Mouse (Mus musculus): ENCODE measurements around the gene Cmbl.
"Not testable (repeated sequence)": the region's sequence is repeated elsewhere in the genome, so short reads cannot be mapped to it uniquely, and the experiment has no call there.

Gene Cmbl

DNA sequence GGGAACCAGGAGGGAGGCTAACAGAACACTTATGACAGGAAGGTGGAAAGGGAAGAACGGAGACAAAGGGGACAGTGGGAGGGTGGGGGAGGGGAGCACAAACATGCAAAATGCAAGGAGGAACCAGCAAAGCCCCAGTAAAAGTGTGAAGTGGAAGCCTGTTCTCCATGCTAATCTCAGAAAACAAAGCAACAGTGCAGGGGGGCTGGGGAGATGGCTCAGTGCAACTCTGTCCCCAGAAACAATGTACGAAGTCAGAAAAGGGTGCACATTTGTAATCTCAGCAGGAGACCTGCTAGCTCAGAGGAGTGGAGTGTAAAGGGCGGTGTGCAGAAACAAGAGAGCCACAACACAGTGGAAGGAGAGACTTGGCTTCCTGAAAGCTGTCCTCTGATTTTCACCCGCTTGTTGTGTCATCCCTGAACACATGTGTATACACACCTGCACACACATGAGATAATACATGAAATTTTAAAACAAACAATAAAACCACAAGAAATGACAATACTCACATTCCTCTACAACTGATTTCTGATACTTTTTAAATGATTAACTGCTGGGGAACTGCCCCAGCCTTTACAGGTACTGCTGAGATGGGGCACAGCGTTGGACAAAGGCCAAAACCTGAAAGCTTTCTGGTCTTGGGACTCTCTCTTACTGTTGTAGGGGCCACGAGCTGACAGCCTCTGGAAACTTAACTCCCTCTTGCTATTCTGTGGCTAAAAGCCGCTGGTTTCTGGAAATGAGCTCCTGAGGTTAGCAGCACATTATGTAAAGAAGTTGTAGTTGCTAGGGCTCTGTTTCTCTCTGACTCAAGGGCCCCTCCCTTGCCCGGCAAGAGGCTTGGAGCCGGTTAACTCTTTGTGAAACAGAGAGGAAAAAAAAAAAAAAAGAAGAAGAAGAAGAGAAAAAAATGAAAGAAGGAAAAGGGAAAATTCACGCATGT is 22.9 kb upstream of the Cmbl start:
- no peak for DNase-seq

DNA sequence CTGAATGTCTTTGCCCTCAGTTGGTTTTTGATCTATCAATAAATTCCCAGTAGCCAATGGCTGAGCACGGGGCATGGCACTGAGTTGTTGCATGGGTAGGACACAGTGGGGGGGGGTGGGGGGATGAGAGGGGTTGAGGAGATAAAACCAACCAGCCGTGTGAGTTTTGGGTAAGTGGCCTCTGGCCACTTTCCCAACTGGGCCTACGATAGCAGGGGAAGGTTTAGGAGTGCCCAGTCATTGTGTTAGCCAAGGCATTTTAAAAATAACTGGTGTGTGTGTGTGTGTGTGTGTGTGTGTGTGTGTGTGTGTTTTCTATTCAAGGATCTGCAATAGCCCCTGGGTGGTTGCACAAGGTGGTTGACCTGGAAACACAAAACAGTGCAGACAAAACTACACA is 21.9 kb upstream of the Cmbl start:
- no peak for DNase-seq

- DNase-seq: no peak
These were observed 20.1 kb upstream of the Cmbl start for GRCm38 (mm10) chr15:31545058-31545457.

GRCm38 (mm10) chr15:31546291-31546690 is 18.9 kb upstream of the Cmbl start:
- DNase-seq: no peak

GRCm38 (mm10) chr15:31547421-31547820 is 17.8 kb upstream of the Cmbl start:
- no peak for DNase-seq

GRCm38 (mm10) chr15:31550381-31550780 is 14.8 kb upstream of the Cmbl start:
- no peak for DNase-seq

- no peak for DNase-seq
These were observed 10.3 kb upstream of the Cmbl start for GRCm38 (mm10) chr15:31554855-31555254.

DNA sequence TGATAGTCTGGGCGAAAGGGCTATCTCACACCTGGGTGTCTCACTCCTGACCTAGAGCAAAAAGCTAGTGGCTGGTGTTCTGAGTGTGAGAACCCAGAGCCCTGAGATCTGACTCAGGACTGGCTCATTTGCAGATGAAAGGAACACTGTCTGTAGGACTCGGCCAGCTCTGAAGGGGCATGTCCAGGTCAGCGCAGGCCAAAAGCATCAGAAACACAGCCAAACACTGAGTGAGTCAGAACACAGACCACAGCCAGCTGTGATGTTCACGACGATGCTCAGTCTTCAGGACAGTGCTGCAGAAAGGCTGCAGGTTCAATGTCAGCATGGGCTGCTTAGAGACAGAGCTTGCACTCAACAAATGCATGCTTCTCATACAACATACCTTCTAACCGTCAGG is 3.8 kb upstream of the Cmbl start:
- DNase-seq: no peak

- no peak for DNase-seq
These were observed 3.2 kb upstream of the Cmbl start for GRCm38 (mm10) chr15:31561976-31562375.

GRCm38 (mm10) chr15:31562847-31563246 is 2.3 kb upstream of the Cmbl start:
- no peak for DNase-seq

- no peak for DNase-seq
These were observed 1.3 kb upstream of the Cmbl start for GRCm38 (mm10) chr15:31563577-31564546.

DNA sequence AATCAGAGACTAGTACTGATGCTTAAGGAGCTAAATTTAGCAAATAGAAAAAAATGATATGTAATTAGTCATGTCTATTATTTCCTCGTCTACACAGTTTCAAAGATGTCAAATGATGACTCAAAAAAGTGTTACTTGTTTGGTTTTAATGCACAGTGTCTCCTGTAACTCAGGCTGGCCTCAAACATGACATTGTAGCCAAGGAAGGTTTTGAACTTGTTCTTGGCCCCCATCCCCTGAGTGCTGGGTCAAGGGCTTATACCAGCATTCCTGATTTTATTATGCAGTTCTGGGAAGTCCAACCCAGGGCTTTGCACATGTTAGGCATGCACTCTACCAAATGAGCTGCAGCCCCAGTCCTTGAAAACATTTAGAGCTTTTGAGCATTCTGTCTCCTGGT is 597 bp downstream of the Cmbl start:
- DNase-seq: no peak

DNA sequence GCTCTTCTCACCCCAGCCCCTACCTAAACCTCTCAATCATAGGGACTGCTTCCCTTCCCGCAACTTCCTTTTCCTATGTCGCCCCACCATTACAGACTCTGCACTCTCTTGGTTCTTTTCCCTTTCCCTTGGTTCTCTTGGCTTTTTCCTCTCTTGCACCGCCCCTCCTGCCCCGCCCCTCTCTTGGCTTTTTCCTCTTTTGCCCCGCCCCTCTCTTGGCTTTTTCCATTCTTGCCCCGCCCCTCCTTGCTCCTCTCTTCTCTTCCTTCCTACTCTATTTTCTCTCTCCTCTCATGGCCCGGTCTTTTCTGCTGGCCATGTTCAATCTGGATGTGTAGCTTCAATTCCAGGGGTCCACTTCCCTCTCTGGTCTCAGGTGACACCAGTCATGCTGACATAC is 2.2 kb downstream of the Cmbl start:
- DNase-seq: no peak

DNA sequence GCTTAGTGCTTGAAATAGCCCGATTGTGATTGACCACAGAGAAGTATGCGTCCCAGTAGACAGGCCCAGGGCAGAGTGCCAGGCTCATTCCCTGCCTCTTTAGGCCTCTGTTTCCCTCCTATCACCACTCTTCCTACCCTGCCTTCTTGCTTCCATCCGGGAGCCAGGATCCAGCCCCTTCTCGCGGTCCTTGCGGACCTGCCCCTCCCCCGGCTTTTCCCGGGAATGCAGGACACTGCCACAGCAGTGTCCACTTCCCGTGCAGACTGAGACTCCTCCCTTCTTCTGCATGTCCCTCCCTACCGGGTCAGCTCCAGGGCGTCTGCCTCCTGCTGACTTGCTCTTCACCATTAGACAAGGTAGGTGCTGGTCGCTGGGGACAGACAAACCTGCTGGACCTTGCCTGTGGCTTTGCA is 3.4 kb downstream of the Cmbl start:
- DNase-seq: no peak

DNA sequence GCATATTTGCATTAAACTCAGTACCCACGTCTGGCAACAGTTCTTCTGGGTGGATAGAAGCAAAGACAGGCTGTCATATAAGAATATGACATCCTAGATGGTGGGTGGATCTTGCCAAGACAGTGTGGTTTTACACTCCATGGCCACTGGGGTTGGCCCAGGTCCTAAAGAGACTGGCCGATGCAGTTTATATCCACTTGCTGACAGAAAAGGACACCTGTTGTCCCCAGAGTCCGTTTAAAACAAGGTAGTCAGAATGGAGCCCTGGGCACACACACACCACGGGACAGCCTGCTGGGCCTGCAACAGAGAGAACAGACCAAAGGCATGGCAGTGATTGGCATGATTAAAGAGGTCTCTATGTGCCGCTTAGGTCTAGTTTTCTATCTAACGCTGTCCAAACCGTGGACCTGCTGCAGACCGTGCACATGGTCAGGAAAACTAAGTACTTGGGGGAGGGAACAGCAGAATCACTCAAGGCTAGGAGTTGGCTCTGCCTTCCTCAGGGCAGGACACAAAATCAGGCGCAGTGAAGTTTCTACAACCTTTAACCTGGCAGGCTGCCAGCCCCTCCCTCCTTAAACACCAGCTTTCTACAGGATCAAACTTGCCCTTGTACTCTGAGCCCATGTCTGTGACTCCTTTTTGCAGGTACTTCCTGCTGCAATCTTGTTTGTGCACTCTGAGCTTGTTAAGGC is 4.3 kb downstream of the Cmbl start:
- DNase-seq: no peak

GRCm38 (mm10) chr15:31570959-31571358 is 5.8 kb downstream of the Cmbl start:
- DNase-seq: no peak

DNA sequence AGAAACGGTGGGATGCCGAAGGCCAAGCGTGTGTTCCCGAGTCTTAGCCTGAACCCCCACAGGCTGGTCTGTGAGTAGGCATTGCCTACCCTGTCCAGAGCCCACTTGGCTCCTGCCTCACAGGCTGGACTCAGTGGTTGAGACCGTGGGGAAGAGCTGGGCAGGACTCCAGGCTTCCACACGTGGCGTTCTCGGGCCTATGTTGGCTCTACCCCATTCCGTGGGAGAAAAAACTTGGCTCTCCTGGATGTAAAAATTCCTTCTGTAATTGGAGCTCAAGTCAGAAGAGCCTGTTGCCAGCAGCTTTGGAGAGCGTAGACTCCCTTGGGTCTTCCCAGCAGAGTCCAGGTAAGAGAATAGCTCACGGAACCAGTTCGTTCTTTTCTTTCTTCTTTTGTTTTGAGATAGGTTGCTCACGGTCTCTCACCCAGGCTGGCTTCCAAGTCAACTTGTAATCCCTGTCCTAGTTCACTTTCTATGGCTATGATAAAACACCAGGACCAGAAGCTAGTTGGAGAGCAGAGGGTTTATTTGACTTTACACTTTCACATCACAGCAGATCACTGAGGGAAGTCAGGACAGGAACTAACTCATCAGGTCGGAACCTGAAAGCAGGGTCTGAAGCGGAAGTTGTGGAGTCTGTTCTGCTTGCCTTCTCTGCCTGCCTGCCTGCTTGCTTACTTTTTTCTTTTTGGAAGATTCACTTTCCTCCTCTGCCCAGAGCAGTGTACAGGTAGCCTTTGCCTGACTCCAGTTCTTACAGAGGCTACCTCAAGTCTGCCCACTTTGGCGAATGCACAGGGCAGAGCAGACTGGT is 6.9 kb downstream of the Cmbl start:
- no peak for DNase-seq

DNA sequence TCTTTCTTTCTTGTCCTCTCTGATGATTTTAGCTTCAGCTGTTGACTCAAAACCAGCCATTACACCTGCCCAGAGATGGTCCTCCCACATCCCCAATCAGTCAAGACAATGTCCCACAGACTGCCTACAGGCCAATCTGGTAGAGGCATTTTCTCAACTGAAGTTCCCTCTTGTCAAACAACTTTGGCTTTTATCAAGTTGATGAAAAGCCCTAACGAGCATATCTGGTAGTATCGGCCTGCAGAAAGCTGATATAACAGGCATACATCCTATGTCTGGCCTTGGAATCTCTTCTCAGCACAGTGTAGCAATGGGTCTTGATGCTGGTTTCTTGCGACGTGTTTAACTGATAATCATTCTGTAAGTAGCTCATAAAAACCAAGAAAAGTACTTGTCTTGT is 8.1 kb downstream of the Cmbl start:
- DNase-seq: no peak

DNA sequence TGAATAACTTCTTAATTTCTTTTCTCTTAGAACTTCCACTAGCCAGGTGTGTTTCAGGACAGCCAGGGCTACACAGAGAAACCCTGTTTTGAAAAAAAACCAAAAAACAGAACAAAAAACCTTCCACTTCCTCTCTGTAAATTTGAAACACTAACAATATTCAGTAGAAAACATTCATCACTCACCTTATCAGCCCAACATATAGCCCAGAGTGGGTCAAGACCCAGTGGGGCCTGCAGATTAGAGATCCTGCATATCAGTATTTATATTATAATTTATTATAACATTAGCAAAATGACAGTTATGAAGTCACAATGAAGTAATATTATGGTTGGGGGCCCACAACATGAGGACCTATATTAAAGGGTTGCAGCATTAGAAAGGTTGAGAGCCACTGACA is 8.5 kb downstream of the Cmbl start:
- DNase-seq: no peak

- no peak for DNase-seq
These were observed 10.9 kb downstream of the Cmbl start for GRCm38 (mm10) chr15:31576076-31576475.

DNA sequence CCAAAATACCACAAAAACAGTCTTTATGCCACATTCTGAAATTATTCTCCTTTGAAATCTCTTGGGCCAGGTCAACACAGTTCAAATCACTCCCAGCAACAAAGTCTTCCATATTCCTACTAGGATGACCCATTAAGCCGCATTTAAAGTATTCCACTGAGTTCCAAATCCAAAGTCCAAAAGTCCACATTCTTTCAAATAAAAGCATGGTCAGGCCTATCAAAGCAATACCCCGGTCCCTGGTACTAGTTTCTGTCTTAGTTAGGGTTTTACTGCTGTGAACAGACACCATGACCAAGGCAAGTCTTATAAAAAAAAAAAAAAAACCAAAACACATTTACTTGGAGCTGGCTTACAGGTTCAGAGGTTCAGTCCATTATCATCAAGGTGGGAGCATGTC is 15.9 kb downstream of the Cmbl start:
- DNase-seq: not testable (repeated sequence)

Data from cerebellum, adult 11 months (tissue).